Mouse (Mus musculus) limb, embryonic 14.5 days (tissue): ENCODE measurements around the gene Armh4. TPM values are rescaled to one million over a fixed set of nuclear protein-coding genes. Genes with fewer than 3 reads are reported as not detected.

Experiments
- ATAC-seq: fragments of 200-750 bp; cut with Nextera tagmentation; 2 replicates; pipeline ENCODE4 v1.8.0; 2017; ENCODE audit warnings: low read depth, moderate number of reproducible peaks, moderate TSS enrichment; ENCODE audit not compliant: low FRiP score
- DNase-seq: peaks from one replicate; pipeline ENCODE4 v3.0.0-alpha.2; 2015; ENCODE audit warnings: low spot score
- H3K27ac ChIP-seq: fragments of 300-500 bp; sonication (generic); replicated peaks from 2 replicates; pipeline ENCODE4 v1.5.1; 2014; ENCODE audit warnings: low read depth, mild to moderate bottlenecking, low read length, moderate library complexity, mixed read lengths
- H3K27me3 ChIP-seq: fragments of 300-500 bp; sonication (generic); 2 replicates; pipeline ENCODE4 v1.6.1; 2014; ENCODE audit warnings: low read length, mixed read lengths; ENCODE audit not compliant: control insufficient read depth, insufficient read depth
- H3K36me3 ChIP-seq: fragments of 300-500 bp; sonication (generic); 2 replicates; pipeline ENCODE4 v1.6.1; 2014; ENCODE audit warnings: mild to moderate bottlenecking, low read length, moderate library complexity, mixed read lengths; ENCODE audit not compliant: control insufficient read depth, insufficient read depth
- H3K4me1 ChIP-seq: fragments of 300-500 bp; sonication (generic); 2 replicates; pipeline ENCODE4 v1.6.1; 2014; ENCODE audit warnings: antibody characterized with exemption, low read length, mixed read lengths; ENCODE audit not compliant: control insufficient read depth, insufficient read depth
- H3K4me2 ChIP-seq: fragments of 300-500 bp; sonication (generic); replicated peaks from 2 replicates; pipeline ENCODE4 v1.6.1; 2014; ENCODE audit warnings: low read depth, mild to moderate bottlenecking, low read length, moderate library complexity; ENCODE audit not compliant: severe bottlenecking
- H3K4me3 ChIP-seq: fragments of 300-500 bp; sonication (generic); replicated peaks from 2 replicates; pipeline ENCODE4 v1.5.1; 2014; ENCODE audit warnings: low read length
- H3K9ac ChIP-seq: fragments of 300-500 bp; sonication (generic); 2 replicates; pipeline ENCODE4 v1.6.1; 2014; ENCODE audit warnings: mild to moderate bottlenecking, low read depth, low read length, moderate library complexity; ENCODE audit not compliant: severe bottlenecking
- H3K9me3 ChIP-seq: fragments of 300-500 bp; sonication (generic); 2 replicates; pipeline ENCODE4 v1.6.1; 2016; ENCODE audit warnings: low read length; ENCODE audit not compliant: control insufficient read depth
- POLR2A ChIP-seq: fragments of 200-500 bp; IDR thresholded peaks from 2 replicates; pipeline ENCODE4 v1.8.0; 2012; ENCODE audit warnings: inconsistent platforms, mild to moderate bottlenecking, moderate library complexity, borderline replicate concordance; ENCODE audit not compliant: insufficient read depth, insufficient read length; ENCODE audit errors: extremely low read depth
- WGBS: fragments of 180-500 bp; shearing (Covaris S2); extraction: QIAGEN DNeasy Blood & Tissue Kit; methylation state at CpG from one replicate; pipeline ENCODE4 v1.1.7; 2014; 5-methylcytosine and 5-hydroxymethylcytosine counted together
- polyA plus RNA-seq, 2 experiments: library from polyadenylated mRNA; depleted of rRNA in 1 of 2; stranded (reverse) in 1 of 2; unstranded in 1 of 2; fragments of >200 nt; fragmentation: Nextera tagmentation in 1 of 2; extraction: Ambion mirVana in 1 of 2; gene quantifications; 2 replicates each; pipeline versions ENCODE4 v1.2.1 to v1.2.3; 2012 to 2014

The Armh4 gene
- polyA plus RNA-seq, 2 experiments: 12.9 to 16.3 TPM

- ATAC-seq: no peak
- Histone ChIP-seq H3K27me3 (no peaks in the 10 kb centered on the region), H3K4me3 (no peak overlapping the region), H3K4me1 (no peaks in the 10 kb centered on the region), H3K4me2 (no peak overlapping the region), H3K9me3 (no peaks in the 10 kb centered on the region), H3K9ac (no peak overlapping the region), H3K36me3 (no peaks in the 10 kb centered on the region), H3K27ac (no peak overlapping the region)
- peak; percentile 38 for DNase-seq
- TF ChIP-seq POLR2A: no peak
- WGBS: 28% methylated on average over 7 of the region's 7 CpGs
Measured at GRCm38 (mm10) chr14:49739328-49739727, 43.9 kb downstream of the Armh4 start.

GRCm38 (mm10) chr14:49738441-49739088 is 44.6 kb downstream of the Armh4 start:
- 67% methylated on average over 2 of the region's 2 CpGs for WGBS

DNA sequence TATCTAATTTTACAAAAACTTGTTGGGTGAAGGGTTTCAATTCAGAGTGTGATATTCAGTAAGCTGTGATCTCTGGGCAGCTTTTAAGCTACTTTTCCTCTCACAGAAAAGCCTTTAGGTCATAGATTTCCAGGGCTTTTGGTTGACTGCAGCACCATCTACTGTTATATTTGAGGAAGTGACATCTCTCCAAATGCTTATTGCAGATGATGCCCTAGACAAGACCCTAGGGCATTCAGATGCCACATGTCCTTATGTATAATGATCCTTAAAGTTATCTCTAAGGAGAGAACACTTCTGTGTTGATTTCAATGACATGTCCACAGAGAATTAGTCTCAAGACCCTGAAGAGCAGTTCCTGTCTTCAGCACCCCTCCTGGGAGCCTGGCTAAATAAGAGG is 49.2 kb downstream of the Armh4 start:
- H3K36me3 ChIP-seq: no peaks in the 10 kb centered on the region
- no peak overlapping the region for H3K27ac ChIP-seq
- no peaks in the 10 kb centered on the region for H3K9me3 ChIP-seq
- no peaks in the 10 kb centered on the region for H3K27me3 ChIP-seq
- peak; percentile 60 for DNase-seq
- H3K4me1 ChIP-seq: no peaks in the 10 kb centered on the region
- H3K4me2 ChIP-seq: no peak overlapping the region
- H3K9ac ChIP-seq: no peak overlapping the region
- no peak overlapping the region for H3K4me3 ChIP-seq
- no peak for ATAC-seq
- no peak for TF ChIP-seq POLR2A

More at GRCm38 (mm10) chr14:49738441-49739088, 44.6 kb downstream of the Armh4 start:
- no peaks in the 10 kb centered on the region for H3K27me3 ChIP-seq
- no peaks in the 10 kb centered on the region for H3K4me1 ChIP-seq
- no peaks in the 10 kb centered on the region for H3K36me3 ChIP-seq
- H3K27ac ChIP-seq: no peak overlapping the region
- DNase-seq (no peak), ATAC-seq (no peak)
- no peaks in the 10 kb centered on the region for H3K9me3 ChIP-seq
- no peak for TF ChIP-seq POLR2A
- no peak overlapping the region for H3K9ac ChIP-seq
- no peak overlapping the region for H3K4me2 ChIP-seq
- H3K4me3 ChIP-seq: no peak overlapping the region

DNA sequence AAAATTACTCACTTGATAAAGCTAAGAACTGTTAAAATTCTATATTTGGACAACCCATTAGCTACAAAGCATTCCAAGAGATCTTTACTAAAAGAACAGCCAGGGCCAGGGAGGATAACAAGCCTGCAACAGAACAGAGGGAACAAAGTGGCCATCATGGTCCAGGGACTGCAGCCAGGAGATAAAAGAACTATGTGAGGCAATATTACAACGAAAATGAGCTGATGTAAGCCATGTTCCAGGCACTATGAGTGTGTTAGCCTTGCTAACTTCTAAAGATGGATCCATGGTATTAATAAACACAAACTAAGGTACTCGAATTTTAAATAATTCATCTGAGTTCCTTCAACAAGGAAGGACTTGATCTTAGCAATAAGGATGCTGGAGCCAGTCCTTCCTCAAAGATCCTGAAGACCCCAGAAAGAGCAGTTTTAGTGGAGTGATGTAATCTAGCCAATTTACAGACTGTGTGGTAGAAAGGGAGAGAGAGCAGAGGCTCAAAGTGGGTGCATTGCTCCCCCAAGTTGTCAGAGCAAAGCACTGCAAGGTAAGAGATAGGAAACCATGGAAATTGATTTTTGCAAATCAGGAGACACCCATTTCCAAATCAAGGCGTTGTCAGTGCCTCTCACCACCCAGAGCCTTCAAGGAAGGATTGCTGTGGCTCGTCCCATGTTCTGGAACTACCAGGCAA is 59.7 kb downstream of the Armh4 start:
- no peaks in the 10 kb centered on the region for H3K9me3 ChIP-seq
- no peaks in the 10 kb centered on the region for H3K27me3 ChIP-seq
- H3K4me2 ChIP-seq: no peak overlapping the region
- ATAC-seq (no peak), DNase-seq (no peak)
- no peak for TF ChIP-seq POLR2A
- no peaks in the 10 kb centered on the region for H3K36me3 ChIP-seq
- no peak overlapping the region for H3K9ac ChIP-seq
- no peak overlapping the region for H3K27ac ChIP-seq
- H3K4me1 ChIP-seq: no peaks in the 10 kb centered on the region
- 50% methylated on average over 4 of the region's 4 CpGs for WGBS
- H3K4me3 ChIP-seq: no peak overlapping the region

DNA sequence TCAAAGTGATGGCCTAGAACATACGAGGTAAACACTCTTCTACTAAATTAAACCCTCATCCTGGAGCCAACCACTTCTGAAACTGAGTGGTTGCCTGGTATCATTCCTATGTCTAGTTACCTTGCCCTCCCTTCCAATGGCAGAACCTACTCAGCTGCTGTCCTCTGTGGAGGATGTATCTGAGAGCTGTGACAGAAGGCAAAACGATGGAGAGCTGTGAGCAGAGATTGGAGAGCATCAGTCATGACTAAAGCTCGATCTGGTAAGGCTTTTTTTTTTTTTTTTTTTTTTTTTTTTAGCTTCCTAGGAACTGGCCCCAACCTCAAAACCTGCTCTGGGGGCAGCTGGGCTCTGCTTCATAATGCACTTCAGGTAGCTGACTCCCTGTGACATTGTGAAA is 60.4 kb downstream of the Armh4 start:
- Histone ChIP-seq H3K27me3 (no peaks in the 10 kb centered on the region), H3K36me3 (no peaks in the 10 kb centered on the region), H3K9ac (no peak overlapping the region), H3K4me2 (no peak overlapping the region), H3K9me3 (no peaks in the 10 kb centered on the region), H3K27ac (no peak overlapping the region), H3K4me3 (no peak overlapping the region), H3K4me1 (no peaks in the 10 kb centered on the region)
- WGBS: 33% methylated on average over 3 of the region's 3 CpGs
- no peak for TF ChIP-seq POLR2A
- DNase-seq (no peak), ATAC-seq (no peak)
